Mouse (Mus musculus) urinary bladder, adult 2 months (tissue): Measurements from ENCODE around the gene Omd. TPM values are rescaled to one million over a fixed set of nuclear protein-coding genes. Genes with fewer than 3 reads are reported as not detected.

Experiments
- DNase-seq: peaks from one replicate; pipeline ENCODE4 v3.0.0; 2022; ENCODE audit warnings: low spot score
- polyA plus RNA-seq: library from polyadenylated mRNA; depleted of rRNA; stranded (reverse); fragments of >200 nt; gene quantifications from 2 replicates; pipeline ENCODE4 v1.2.3, GENCODE M21; 2012; rRNA removed

The Omd gene
- polyA plus RNA-seq, 1 experiment = 2.9 TPM

- DNase-seq = no peak
These were observed 26.5 kb downstream of the Omd start for GRCm38 (mm10) chr13:49608589-49609322.

- DNase-seq = no peak
These were observed 34.8 kb downstream of the Omd start for GRCm38 (mm10) chr13:49617021-49617420.

GRCm38 (mm10) chr13:49618365-49618764, 36.1 kb downstream of the Omd start:
- DNase-seq = no peak

- DNase-seq = no peak
These were observed 41.0 kb downstream of the Omd start for GRCm38 (mm10) chr13:49623216-49623615.

GRCm38 (mm10) chr13:49628167-49628566, 45.9 kb downstream of the Omd start:
- DNase-seq = no peak

GRCm38 (mm10) chr13:49629076-49629475, 46.8 kb downstream of the Omd start:
- DNase-seq = no peak

- DNase-seq = no peak
These were observed 57.7 kb downstream of the Omd start for GRCm38 (mm10) chr13:49639965-49640364.

Other genes starting within 250 kb of the Omd start
- 41.8 and 47.8 TPM in 2 replicates for gene Bicd2, start 240.9 kb upstream of the Omd start, polyA plus RNA-seq
- gene Ippk, start 161.2 kb upstream of the Omd start, polyA plus RNA-seq = 10.0 and 12.4 TPM in 2 replicates
- 0.14 and 0.25 TPM in 2 replicates for gene Tes3-ps, start 89.1 kb upstream of the Omd start, polyA plus RNA-seq
- gene Ecm2, start 77.7 kb upstream of the Omd start, polyA plus RNA-seq = 11.8 and 13.4 TPM in 2 replicates
- 9.2 and 10.0 TPM in 2 replicates for gene Aspn, start 38.0 kb upstream of the Omd start, polyA plus RNA-seq
- 107 and 108 TPM in 2 replicates for gene Ogn, start 25.6 kb downstream of the Omd start, polyA plus RNA-seq
- 1.1 TPM in 2 replicates for gene Cenpp, start 70.3 kb downstream of the Omd start, polyA plus RNA-seq
- 9.5 and 9.9 TPM in 2 replicates for gene Nol8, start 70.6 kb downstream of the Omd start, polyA plus RNA-seq
- 33.1 and 36.1 TPM in 2 replicates for gene Iars, start 99.6 kb downstream of the Omd start, polyA plus RNA-seq
- gene Gm30302, start 216.5 kb downstream of the Omd start, polyA plus RNA-seq = not detected in 2 replicates